Mouse (Mus musculus) heart, embryonic 14.5 days (tissue): ENCODE measurements around the gene Secisbp2l. TPM values are rescaled to one million over a fixed set of nuclear protein-coding genes. Genes with fewer than 3 reads are reported as not detected.

Experiments used
- ATAC-seq: fragments of 200-750 bp; cut with Nextera tagmentation; 2 replicates; pipeline ENCODE4 v1.8.0; 2017; ENCODE audit warnings: low read depth, moderate TSS enrichment; ENCODE audit not compliant: insufficient number of reproducible peaks, insufficient read depth, low FRiP score
- H3K27ac ChIP-seq, 2 experiments: fragments of 200-500 bp in 1 of 2; fragments of 300-500 bp in 1 of 2; sonication (generic) in 1 of 2; replicated peaks in 1 of 2; 2 replicates each; pipeline ENCODE4 v1.5.1; 2012 to 2014; ENCODE audit warnings: low read depth in 2 of 2, low read length in 2 of 2, control low read depth in 1 of 2, mild to moderate bottlenecking in 1 of 2, mixed read lengths in 1 of 2; ENCODE audit not compliant: control insufficient read depth in 1 of 2, insufficient read depth in 1 of 2
- H3K27me3 ChIP-seq: fragments of 300-500 bp; sonication (generic); 2 replicates; pipeline ENCODE4 v1.6.1; 2014; ENCODE audit warnings: mild to moderate bottlenecking, low read length, control low read depth; ENCODE audit not compliant: control insufficient read depth, insufficient read depth
- H3K36me3 ChIP-seq: fragments of 300-500 bp; sonication (generic); 2 replicates; pipeline ENCODE4 v1.6.1; 2014; ENCODE audit warnings: mild to moderate bottlenecking, control low read depth, low read length, mixed read lengths; ENCODE audit not compliant: control insufficient read depth, insufficient read depth
- H3K4me1 ChIP-seq, 2 experiments: fragments of 200-500 bp in 1 of 2; fragments of 300-500 bp in 1 of 2; sonication (generic) in 1 of 2; 2 replicates each; pipeline ENCODE4 v1.6.1; 2012 to 2014; ENCODE audit warnings: low read length in 2 of 2, control low read depth in 1 of 2, mixed read lengths in 1 of 2; ENCODE audit not compliant: control insufficient read depth in 2 of 2, insufficient read depth in 2 of 2
- H3K4me2 ChIP-seq: fragments of 300-500 bp; sonication (generic); 2 replicates; pipeline ENCODE4 v1.6.1; 2014; ENCODE audit warnings: mild to moderate bottlenecking, low read length
- H3K4me3 ChIP-seq, 2 experiments: fragments of 200-500 bp in 1 of 2; fragments of 300-500 bp in 1 of 2; sonication (generic) in 1 of 2; 2 replicates each; pipeline ENCODE4 v1.5.1; 2012 to 2014; ENCODE audit warnings: low read length in 2 of 2, mild to moderate bottlenecking in 2 of 2, control low read depth in 1 of 2, low read depth in 1 of 2, moderate library complexity in 1 of 2; ENCODE audit not compliant: control insufficient read depth in 1 of 2, insufficient read depth in 1 of 2
- H3K9ac ChIP-seq: fragments of 300-500 bp; sonication (generic); 2 replicates; pipeline ENCODE4 v1.6.1; 2014; ENCODE audit warnings: mild to moderate bottlenecking, low read length
- H3K9me3 ChIP-seq: fragments of 300-500 bp; sonication (generic); 2 replicates; pipeline ENCODE4 v1.6.1; 2016; ENCODE audit warnings: low read length, control low read depth; ENCODE audit not compliant: control insufficient read depth
- WGBS: fragments of 180-500 bp; shearing (Covaris S2); extraction: QIAGEN DNeasy Blood & Tissue Kit; methylation state at CpG from one replicate; pipeline ENCODE4 v1.1.7; 2014; 5-methylcytosine and 5-hydroxymethylcytosine counted together
- polyA plus RNA-seq: library from polyadenylated mRNA; unstranded; fragments of >200 nt; fragmentation: Nextera tagmentation; extraction: Ambion mirVana; gene quantifications from 2 replicates; pipeline ENCODE4 v1.2.1, GENCODE M21; 2014

Secisbp2l gene
- polyA plus RNA-seq, 1 experiment from 2014 or later, result 15.7 TPM

DNA sequence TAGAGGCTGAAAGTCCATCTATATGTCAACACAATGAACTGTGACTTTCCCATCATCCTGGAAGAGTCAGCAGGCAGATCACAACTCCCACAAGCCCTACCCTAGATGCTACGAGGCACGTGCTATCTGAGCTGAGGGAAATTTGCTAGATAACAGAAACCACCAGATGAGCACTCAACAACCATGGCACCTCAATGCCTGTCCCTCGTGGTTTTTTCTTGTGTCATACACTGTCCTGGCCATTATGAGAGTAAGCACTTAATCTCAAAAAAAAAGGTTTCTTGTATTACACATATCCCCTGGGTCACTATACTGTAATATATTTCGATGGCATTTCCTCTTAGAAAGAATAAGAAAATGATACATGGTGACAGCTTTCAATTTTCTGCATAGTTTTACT lies 7.8 kb downstream of the Secisbp2l start:
- H3K9me3 ChIP-seq, result no peaks in the 10 kb centered on the region
- peaks cover 0 to 9% of the 10 kb centered on the region in 2 experiments; a peak in 2 of 4 replicates for H3K4me1 ChIP-seq
- H3K9ac ChIP-seq, result no peak overlapping the region
- no peak overlapping the region for H3K27ac ChIP-seq
- no peaks in the 10 kb centered on the region for H3K27me3 ChIP-seq
- H3K4me3 ChIP-seq, result no peak overlapping the region
- 55% methylated on average over 4 of the region's 4 CpGs for WGBS
- H3K36me3 ChIP-seq, result peaks cover 67% of the 10 kb centered on the region
- no peak for ATAC-seq
- H3K4me2 ChIP-seq, result no peak overlapping the region

DNA sequence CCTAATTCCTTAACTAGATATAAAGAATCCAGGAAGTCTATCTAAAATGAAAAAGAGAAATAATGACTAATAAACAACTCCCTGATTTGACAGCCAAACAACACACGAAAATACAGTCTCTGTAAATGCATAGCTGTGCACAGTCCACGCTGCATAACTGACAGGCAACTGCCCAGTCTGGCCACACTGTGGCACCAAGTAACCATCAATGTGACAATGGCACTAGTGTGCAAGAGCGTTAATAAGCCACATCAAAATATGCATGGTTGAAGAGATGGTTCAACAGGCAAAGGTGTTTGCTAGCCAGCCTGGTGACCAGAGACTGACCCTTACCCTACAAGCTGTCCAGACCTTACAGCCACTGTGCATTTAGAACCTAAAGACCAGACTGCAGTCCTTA lies 17.6 kb downstream of the Secisbp2l start:
- Histone ChIP-seq H3K27ac (no peak overlapping the region), H3K9me3 (no peaks in the 10 kb centered on the region), H3K4me3 (no peak overlapping the region), H3K27me3 (no peaks in the 10 kb centered on the region), H3K4me1 (no peaks in the 10 kb centered on the region), H3K4me2 (no peak overlapping the region), H3K9ac (no peak overlapping the region), H3K36me3 (peaks cover 87% of the 10 kb centered on the region)
- ATAC-seq, result no peak
- WGBS, result 90% methylated on average over 3 of the region's 3 CpGs

DNA sequence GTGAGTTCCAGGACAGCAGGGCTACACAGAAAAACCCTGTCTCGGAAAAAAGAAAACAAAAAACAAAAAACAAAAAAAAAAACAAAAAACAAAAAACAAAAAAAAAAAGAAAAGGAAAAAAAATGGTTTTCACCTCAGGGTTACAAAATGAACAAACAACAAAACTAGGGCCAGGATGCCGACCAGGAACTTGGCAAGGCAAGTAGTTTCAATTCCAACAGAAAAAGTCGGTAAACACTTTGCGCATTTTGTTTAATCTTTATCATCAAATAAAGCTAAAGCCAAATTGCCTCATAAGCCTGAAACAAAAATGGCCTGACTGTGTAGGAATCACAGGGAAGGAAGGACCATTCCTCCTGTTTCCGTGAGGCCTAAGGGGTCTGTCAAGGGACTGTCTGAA lies 18.1 kb downstream of the Secisbp2l start:
- ATAC-seq, result no peak
- no peak overlapping the region for H3K4me2 ChIP-seq
- peaks cover 87% of the 10 kb centered on the region for H3K36me3 ChIP-seq

DNA sequence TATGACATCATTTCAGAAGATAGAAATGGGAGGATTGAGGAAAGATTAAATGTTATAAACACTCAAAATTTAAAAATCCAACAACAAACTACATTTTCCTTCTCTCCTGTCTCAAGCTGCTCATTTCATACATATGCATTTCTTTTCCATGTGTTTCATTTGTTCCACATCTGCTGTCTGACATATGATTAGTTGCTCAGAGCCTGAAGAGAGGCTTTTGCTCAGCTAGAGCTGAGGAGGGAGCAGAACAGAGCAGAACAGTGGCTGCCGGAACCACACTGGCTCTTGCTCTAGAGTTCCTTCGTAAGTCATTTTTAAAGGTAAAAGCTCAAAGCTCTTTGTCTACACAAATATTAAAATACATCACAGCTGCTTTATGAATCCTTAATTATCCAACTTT lies 33.3 kb downstream of the Secisbp2l start:
- ATAC-seq, result no peak
- 93% methylated on average over 2 of the region's 2 CpGs for WGBS
- H3K9me3 ChIP-seq, result no peaks in the 10 kb centered on the region
- H3K36me3 ChIP-seq, result peaks cover 100% of the 10 kb centered on the region
- H3K27ac ChIP-seq, result no peak overlapping the region
- H3K4me2 ChIP-seq, result no peak overlapping the region
- H3K4me3 ChIP-seq, result no peak overlapping the region
- no peaks in the 10 kb centered on the region for H3K27me3 ChIP-seq
- no peaks in the 10 kb centered on the region for H3K4me1 ChIP-seq
- H3K9ac ChIP-seq, result no peak overlapping the region

More for the DNA sequence above, 18.1 kb downstream of the Secisbp2l start:
- no peak overlapping the region for H3K27ac ChIP-seq
- H3K4me1 ChIP-seq, result no peaks in the 10 kb centered on the region
- H3K9me3 ChIP-seq, result no peaks in the 10 kb centered on the region
- no peak overlapping the region for H3K9ac ChIP-seq
- WGBS, result 92% methylated on average over 5 of the region's 5 CpGs
- no peaks in the 10 kb centered on the region for H3K27me3 ChIP-seq
- no peak overlapping the region for H3K4me3 ChIP-seq

DNA sequence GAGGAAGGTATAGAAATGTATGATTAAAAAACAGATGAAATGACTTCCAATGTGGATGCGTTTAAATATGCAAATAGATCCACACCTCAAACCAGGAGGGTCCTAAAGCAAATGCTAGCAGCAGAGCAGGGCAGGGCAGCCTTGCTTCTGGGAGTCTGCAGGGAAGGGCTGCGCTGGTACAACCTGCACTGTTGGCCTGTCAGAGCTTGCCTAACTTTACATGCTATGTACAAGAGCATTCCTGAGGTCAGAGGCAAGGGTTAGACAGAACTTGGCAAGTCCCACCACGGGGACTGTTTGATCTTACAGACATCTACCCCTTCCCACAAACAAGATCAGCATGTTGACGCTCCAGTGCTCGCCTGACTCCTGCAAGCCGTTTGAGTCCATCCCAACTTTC lies 43.3 kb downstream of the Secisbp2l start:
- ATAC-seq, result no peak
- WGBS, result 82% methylated on average over 6 of the region's 6 CpGs
- Histone ChIP-seq H3K4me3 (no peak overlapping the region), H3K27me3 (no peaks in the 10 kb centered on the region), H3K27ac (no peak overlapping the region), H3K4me1 (no peaks in the 10 kb centered on the region), H3K9me3 (no peaks in the 10 kb centered on the region), H3K9ac (no peak overlapping the region), H3K4me2 (no peak overlapping the region), H3K36me3 (peaks cover 59% of the 10 kb centered on the region)

DNA sequence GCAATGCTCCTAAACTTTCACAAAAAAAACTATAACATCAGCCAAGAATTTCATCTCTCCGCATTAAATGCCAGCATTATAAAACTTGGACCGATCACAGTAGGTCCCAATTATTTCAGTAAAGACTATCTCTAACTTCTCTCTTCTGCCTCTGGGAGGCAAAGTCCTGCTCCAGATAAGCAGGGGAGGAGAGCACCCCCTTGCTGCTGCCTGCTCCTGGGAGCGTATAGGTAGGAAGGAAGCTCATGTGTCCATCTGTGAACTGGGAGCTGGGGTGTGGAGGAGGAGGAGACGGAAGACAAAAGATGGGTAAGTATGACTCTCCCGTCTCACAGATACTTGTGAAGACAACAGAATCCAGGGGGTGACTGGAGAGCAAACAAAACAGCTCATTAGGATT lies 44.0 kb downstream of the Secisbp2l start:
- ATAC-seq, result no peak
- 72% methylated on average over 5 of the region's 5 CpGs for WGBS
- H3K4me3 ChIP-seq, result no peak overlapping the region

DNA sequence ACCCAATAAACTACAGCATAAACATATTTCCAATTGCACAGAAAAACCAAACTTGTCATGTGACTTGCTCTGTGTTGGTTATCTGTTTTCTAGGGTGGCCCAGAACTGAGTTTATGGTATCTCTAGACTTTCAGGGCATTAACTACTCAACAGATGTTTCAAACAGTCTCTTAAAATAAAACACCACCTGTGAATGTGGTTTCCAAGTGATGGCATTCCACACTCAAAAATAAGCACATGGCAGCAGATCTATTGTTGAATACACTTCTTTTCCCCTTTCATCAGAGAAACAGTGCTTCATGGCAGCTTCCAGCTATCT lies 46.7 kb downstream of the Secisbp2l start:
- no peak overlapping the region for H3K4me2 ChIP-seq
- no peak overlapping the region for H3K4me3 ChIP-seq
- H3K4me1 ChIP-seq, result peaks cover 5% of the 10 kb centered on the region in 2 experiments; a peak in 2 of 4 replicates
- no peak for ATAC-seq
- no peak overlapping the region for H3K27ac ChIP-seq
- H3K9ac ChIP-seq, result no peak overlapping the region
- H3K9me3 ChIP-seq, result no peaks in the 10 kb centered on the region
- no peaks in the 10 kb centered on the region for H3K27me3 ChIP-seq
- H3K36me3 ChIP-seq, result peaks cover 31% of the 10 kb centered on the region

More for the DNA sequence above, 44.0 kb downstream of the Secisbp2l start:
- Histone ChIP-seq H3K9ac (no peak overlapping the region), H3K4me1 (no peaks in the 10 kb centered on the region), H3K9me3 (no peaks in the 10 kb centered on the region), H3K36me3 (peaks cover 53% of the 10 kb centered on the region), H3K4me2 (no peak overlapping the region), H3K27ac (no peak overlapping the region), H3K27me3 (no peaks in the 10 kb centered on the region)

DNA sequence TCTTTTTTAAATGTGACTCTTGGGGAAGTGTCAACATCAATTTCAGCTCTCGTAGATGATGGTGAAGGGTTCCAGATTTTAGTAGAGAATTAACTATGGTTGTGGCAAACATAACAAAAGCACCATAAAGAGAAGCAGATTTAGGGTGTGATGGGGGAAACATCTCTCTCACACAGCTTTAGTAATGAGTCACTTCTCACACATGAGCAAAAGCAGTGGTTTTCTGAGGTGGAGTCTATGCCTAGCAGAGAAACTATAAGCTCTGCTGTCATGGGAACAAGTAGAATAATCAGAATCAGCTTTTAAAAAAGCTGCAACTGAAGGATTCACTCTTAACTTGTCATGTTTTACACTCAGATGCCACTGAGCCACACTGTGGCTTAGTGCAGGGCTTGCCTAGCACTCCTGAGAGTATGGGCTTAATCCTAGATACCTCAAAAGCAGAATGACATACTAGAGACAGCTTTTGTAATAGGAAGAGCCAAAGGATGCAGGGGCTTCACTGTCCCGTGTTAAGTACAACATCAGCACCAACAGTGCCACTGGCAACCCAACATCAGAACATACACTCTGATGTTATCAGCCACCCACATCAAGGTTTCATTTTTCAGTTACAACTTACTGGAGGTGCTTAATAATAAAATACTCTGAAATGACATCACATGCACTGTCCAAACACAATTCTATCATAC lies 47.2 kb downstream of the Secisbp2l start:
- no peak overlapping the region for H3K9ac ChIP-seq
- H3K27ac ChIP-seq, result no peak overlapping the region
- H3K4me3 ChIP-seq, result no peak overlapping the region
- H3K36me3 ChIP-seq, result peaks cover 27% of the 10 kb centered on the region
- WGBS, result 56% methylated on average over 2 of the region's 2 CpGs
- no peaks in the 10 kb centered on the region for H3K9me3 ChIP-seq
- H3K27me3 ChIP-seq, result no peaks in the 10 kb centered on the region
- ATAC-seq, result no peak
- no peak overlapping the region for H3K4me2 ChIP-seq
- peaks cover 5% of the 10 kb centered on the region in 2 experiments; a peak in 2 of 4 replicates for H3K4me1 ChIP-seq
